Comparison of ENCODE assay signal across 10 mouse cellular contexts in the genomic region with DNA sequence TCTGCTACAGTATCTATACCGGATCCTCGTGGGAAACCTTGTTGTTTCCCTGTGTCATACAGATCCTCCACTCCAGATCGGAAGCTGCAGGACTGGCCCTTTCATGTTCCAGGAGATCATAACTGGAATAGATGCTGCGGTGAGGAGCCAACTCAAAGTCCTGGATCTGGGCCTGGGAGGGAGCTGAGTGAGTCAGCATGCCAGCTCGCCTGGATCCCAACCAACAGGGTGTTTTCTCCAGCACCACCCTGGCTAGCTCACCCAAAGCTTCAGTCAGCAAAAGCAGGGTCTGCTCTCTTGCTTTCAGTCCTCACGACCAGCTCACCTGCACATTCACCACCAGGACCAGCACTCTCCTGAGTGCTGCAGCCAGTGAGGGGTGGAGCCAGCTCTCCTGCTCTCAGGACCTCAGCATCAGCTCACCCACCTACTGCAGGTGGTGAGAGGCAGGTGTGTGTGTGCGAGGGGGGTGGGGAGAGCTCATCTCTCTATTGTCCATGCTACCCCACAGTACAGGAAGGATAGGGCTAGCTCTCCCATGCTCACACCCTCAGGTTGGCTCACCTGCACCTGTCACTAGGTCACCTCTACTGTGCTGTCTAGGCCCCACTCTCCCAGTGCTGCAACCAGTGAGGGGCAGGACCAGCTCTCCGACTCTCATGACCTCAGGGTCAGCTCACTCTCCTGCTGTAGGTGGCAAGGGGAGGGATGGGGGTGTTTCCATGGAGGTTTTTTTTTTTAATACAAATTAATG. TPM values are rescaled to one million over a fixed set of nuclear protein-coding genes. Genes with fewer than 3 reads are reported as not detected.
DNase-seq lines count a peak whose midpoint lies in the region; ATAC-seq lines count a peak whose summit lies in the region.
"Had no signal": no experiment of that assay in that cellular context is flagged by ENCODE, and none has a peak within 500 bp of the region (broad histone marks: within the 10 kb centered on the region; RNA-seq: fewer than 3 reads in every experiment).

No protein-coding gene starts in this region.

- intact Hi-C loops in gastrocnemius, postnatal 14 days (cut with DNase I; ENCODE audit: low total_unique reads), result no loop called here

- no peak overlapping the region for H3K4me2 ChIP-seq in kidney, embryonic 16.5 days (replicated peaks; ENCODE audit: low read depth, low read length)
- no peak overlapping the region for H3K4me2 ChIP-seq in kidney, embryonic 15.5 days
- H3K4me2 ChIP-seq: liver, embryonic 15.5 days had no signal

- no peak overlapping the region for H3K27ac ChIP-seq in kidney, embryonic 16.5 days (ENCODE audit: low read length)
- no peak overlapping the region for H3K27ac ChIP-seq in kidney, embryonic 15.5 days
- H3K27ac ChIP-seq: liver, embryonic 15.5 days had no signal

- H3K4me1 ChIP-seq in kidney, embryonic 16.5 days (ENCODE audit: insufficient read depth, low read length), result no peaks in the 10 kb centered on the region
- H3K4me1 ChIP-seq in kidney, embryonic 15.5 days, result no peaks in the 10 kb centered on the region
- H3K4me1 ChIP-seq: liver, embryonic 15.5 days had no signal

- H3K9me3 ChIP-seq in kidney, embryonic 16.5 days (ENCODE audit: low read length), result peaks cover 6% of the 10 kb centered on the region; the same call in 1 of the 2 replicates
- 0 out of 2 replicates have a peak, but pooled peaks cover 3% of the 10 kb centered on the region for H3K9me3 ChIP-seq in kidney, embryonic 15.5 days (replicated peaks)
- H3K9me3 ChIP-seq: liver, embryonic 15.5 days had no signal

- WGBS in kidney, embryonic 16.5 days, result 91% methylated on average over 8 of the region's 8 CpGs
- 93% methylated on average over 8 of the region's 8 CpGs for WGBS in kidney, embryonic 15.5 days

- no peaks in the 10 kb centered on the region for H3K27me3 ChIP-seq in kidney, embryonic 16.5 days (ENCODE audit: insufficient read depth, low read length)
- H3K27me3 ChIP-seq in kidney, embryonic 15.5 days, result no peaks in the 10 kb centered on the region
- H3K27me3 ChIP-seq: liver, embryonic 15.5 days had no signal

- DNase-seq in adrenal gland, postnatal 36 days, result peak; percentile 69 to 77
- peak; percentile 73 for DNase-seq in gastrocnemius, postnatal 14 days
- peak; percentile 74 to 75 for DNase-seq in right cerebral cortex, adult 2 months (ENCODE audit: low spot score in 2 of 2)
- DNase-seq in T-cell, adult 2 months (ENCODE audit: low spot score), result no peak
- no peak for DNase-seq in embryo, embryonic 10 days (ENCODE audit: low spot score)

- H3K36me3 ChIP-seq in kidney, embryonic 16.5 days (ENCODE audit: insufficient read depth, low read length), result peaks cover 26% of the 10 kb centered on the region
- peaks cover 37% of the 10 kb centered on the region for H3K36me3 ChIP-seq in kidney, embryonic 15.5 days
- H3K36me3 ChIP-seq: liver, embryonic 15.5 days had no signal

- no peak overlapping the region for H3K9ac ChIP-seq in kidney, embryonic 16.5 days (replicated peaks; ENCODE audit: low read length)
- no peak overlapping the region for H3K9ac ChIP-seq in kidney, embryonic 15.5 days
- H3K9ac ChIP-seq: liver, embryonic 15.5 days had no signal

- no peak overlapping the region for H3K4me3 ChIP-seq in kidney, embryonic 16.5 days (ENCODE audit: low read length)
- no peak overlapping the region for H3K4me3 ChIP-seq in kidney, embryonic 15.5 days (replicated peaks)
- H3K4me3 ChIP-seq: liver, embryonic 15.5 days had no signal

- ATAC-seq in kidney, embryonic 16.5 days (ENCODE audit: low FRiP score, low TSS enrichment), result peak; percentile 35; the same call in 1 of the 2 replicates
- no peak for ATAC-seq in kidney, embryonic 15.5 days (replicated peaks; ENCODE audit: low FRiP score)
- ATAC-seq in CD4-positive, CD25-positive, alpha-beta regulatory T cell, adult 4 months, result no peak

RNA-seq across cellular contexts. Expression of a gene that starts 10.6 kb away (rescaled TPM):
- polyA plus RNA-seq in kidney, embryonic 16.5 days (2015; fragmentation: Nextera tagmentation; extraction: Ambion mirVana), result 21.8 and 28.9 TPM in 2 replicates
- 12.0 and 12.6 TPM in 2 replicates for polyA plus RNA-seq in kidney, embryonic 15.5 days (2015; fragmentation: Nextera tagmentation; extraction: Ambion mirVana)
- 1 to 10 TPM; 1.9 to 2.4 TPM for total RNA-seq in adrenal gland, postnatal 36 days (2021)
- total RNA-seq in gastrocnemius, postnatal 14 days (2021), result 1 to 10 TPM; 1.5 to 2.0 TPM
- polyA plus RNA-seq in CD4-positive, CD25-positive, alpha-beta regulatory T cell, adult 4 months (2017; shearing (Covaris generic)), result not detected
- polyA plus RNA-seq: small intestine, adult 2 months had no signal

RNA-seq across cellular contexts. Expression of a gene that starts 25.9 kb away (rescaled TPM):
- polyA plus RNA-seq in kidney, embryonic 16.5 days (2015; fragmentation: Nextera tagmentation; extraction: Ambion mirVana), result 69.8 and 72.7 TPM in 2 replicates
- 37.4 and 43.5 TPM in 2 replicates for polyA plus RNA-seq in kidney, embryonic 15.5 days (2015; fragmentation: Nextera tagmentation; extraction: Ambion mirVana)
- total RNA-seq in adrenal gland, postnatal 36 days (2021), result not detected
- not detected for total RNA-seq in gastrocnemius, postnatal 14 days (2021)
- polyA plus RNA-seq in CD4-positive, CD25-positive, alpha-beta regulatory T cell, adult 4 months (2017; shearing (Covaris generic)), result not detected
- polyA plus RNA-seq: liver, embryonic 15.5 days; small intestine, adult 2 months had no signal

Comparison
In these comparisons a context has a peak if more than half of its experiments do, and no peak if none do; other contexts are left out.
1. DNase-seq: peak in adrenal gland, postnatal 36 days (2 of 2), gastrocnemius, postnatal 14 days (single experiment) and right cerebral cortex, adult 2 months (2 of 2); none in T-cell, adult 2 months (single experiment) and embryo, embryonic 10 days (single experiment).
2. RNA of a gene that starts 10.6 kb away (polyA plus RNA-seq): 21.8 to 28.9 TPM in kidney, embryonic 16.5 days and 12.0 to 12.6 TPM in kidney, embryonic 15.5 days; not detected in CD4-positive, CD25-positive, alpha-beta regulatory T cell, adult 4 months; every median in the first group is over 10 times any median in the second.
3. RNA of a gene that starts 25.9 kb away (polyA plus RNA-seq): 69.8 to 72.7 TPM in kidney, embryonic 16.5 days and 37.4 to 43.5 TPM in kidney, embryonic 15.5 days; not detected in CD4-positive, CD25-positive, alpha-beta regulatory T cell, adult 4 months; every median in the first group is over 10 times any median in the second.